Mouse (Mus musculus): Measurements from ENCODE around the gene Wnt4. TPM values are rescaled to one million over a fixed set of nuclear protein-coding genes. Genes with fewer than 3 reads are reported as not detected.

The Wnt4 gene
- polyA plus RNA-seq, 1 experiment from 2014 or later, result 2.7 TPM

- Histone ChIP-seq H3K27me3 (ENCODE audit: control insufficient read depth, insufficient read depth, low read depth, low read length) (no peaks in the 10 kb centered on the region), H3K4me1 (ENCODE audit: control insufficient read depth, insufficient read depth, low read length) (peaks cover 3% of the 10 kb centered on the region), H3K27ac (ENCODE audit: low read length) (no peak overlapping the region), H3K9me3 (replicated peaks; ENCODE audit: control insufficient read depth, low read length, poor library complexity, severe bottlenecking) (no peaks in the 10 kb centered on the region), H3K4me3 (ENCODE audit: low read depth, low read length) (no peak overlapping the region), H3K9ac (ENCODE audit: low read depth, low read length) (no peak overlapping the region), H3K36me3 (ENCODE audit: control insufficient read depth, insufficient read depth, low read length) (no peaks in the 10 kb centered on the region), H3K4me2 (ENCODE audit: low read length) (no peak overlapping the region)
- 77% methylated on average over 19 of the region's 19 CpGs for WGBS
- ATAC-seq, result no peak
These were observed 29.9 kb downstream of the Wnt4 start for GRCm38 (mm10) chr4:137306991-137307706.

GRCm38 (mm10) chr4:137308377-137308776 lies 31.1 kb downstream of the Wnt4 start:
- WGBS, result 48% methylated on average over 5 of the region's 5 CpGs
- no peaks in the 10 kb centered on the region for H3K9me3 ChIP-seq (replicated peaks; ENCODE audit: control insufficient read depth, low read length, poor library complexity, severe bottlenecking)
- no peaks in the 10 kb centered on the region for H3K27me3 ChIP-seq (ENCODE audit: control insufficient read depth, insufficient read depth, low read depth, low read length)
- no peak for ATAC-seq
- H3K9ac ChIP-seq (ENCODE audit: low read depth, low read length), result no peak overlapping the region
- peaks cover 5% of the 10 kb centered on the region for H3K4me1 ChIP-seq (ENCODE audit: control insufficient read depth, insufficient read depth, low read length)
- no peak overlapping the region for H3K27ac ChIP-seq (ENCODE audit: low read length)
- no peak overlapping the region for H3K4me3 ChIP-seq (ENCODE audit: low read depth, low read length)
- H3K36me3 ChIP-seq (ENCODE audit: control insufficient read depth, insufficient read depth, low read length), result no peaks in the 10 kb centered on the region
- H3K4me2 ChIP-seq (ENCODE audit: low read length), result no peak overlapping the region

GRCm38 (mm10) chr4:137313511-137313910 lies 36.2 kb downstream of the Wnt4 start:
- no peaks in the 10 kb centered on the region for H3K27me3 ChIP-seq (ENCODE audit: control insufficient read depth, insufficient read depth, low read depth, low read length)
- no peak overlapping the region for H3K27ac ChIP-seq (ENCODE audit: low read length)
- peaks cover 4% of the 10 kb centered on the region; the same call in 1 of the 2 replicates for H3K36me3 ChIP-seq (ENCODE audit: control insufficient read depth, insufficient read depth, low read length)
- no peak overlapping the region for H3K4me2 ChIP-seq (ENCODE audit: low read length)
- 62% methylated on average over 2 of the region's 2 CpGs for WGBS
- no peak for ATAC-seq
- no peak overlapping the region for H3K9ac ChIP-seq (ENCODE audit: low read depth, low read length)
- no peak overlapping the region for H3K4me3 ChIP-seq (ENCODE audit: low read depth, low read length)
- H3K9me3 ChIP-seq (replicated peaks; ENCODE audit: control insufficient read depth, low read length, poor library complexity, severe bottlenecking), result no peaks in the 10 kb centered on the region
- peaks cover 4% of the 10 kb centered on the region; the same call in 1 of the 2 replicates for H3K4me1 ChIP-seq (ENCODE audit: control insufficient read depth, insufficient read depth, low read length)

GRCm38 (mm10) chr4:137314561-137314960 lies 37.3 kb downstream of the Wnt4 start:
- Histone ChIP-seq H3K27me3 (ENCODE audit: control insufficient read depth, insufficient read depth, low read depth, low read length) (no peaks in the 10 kb centered on the region), H3K36me3 (ENCODE audit: control insufficient read depth, insufficient read depth, low read length) (peaks cover 4% of the 10 kb centered on the region; the same call in 1 of the 2 replicates), H3K9me3 (replicated peaks; ENCODE audit: control insufficient read depth, low read length, poor library complexity, severe bottlenecking) (no peaks in the 10 kb centered on the region), H3K4me3 (ENCODE audit: low read depth, low read length) (no peak overlapping the region), H3K4me2 (ENCODE audit: low read length) (no peak overlapping the region), H3K9ac (ENCODE audit: low read depth, low read length) (no peak overlapping the region), H3K27ac (ENCODE audit: low read length) (no peak overlapping the region), H3K4me1 (ENCODE audit: control insufficient read depth, insufficient read depth, low read length) (peaks cover 4% of the 10 kb centered on the region; the same call in 1 of the 2 replicates)
- WGBS, result 80% methylated on average over 6 of the region's 6 CpGs
- ATAC-seq, result no peak

GRCm38 (mm10) chr4:137315061-137315460 lies 37.8 kb downstream of the Wnt4 start:
- Histone ChIP-seq H3K4me3 (ENCODE audit: low read depth, low read length) (no peak overlapping the region), H3K36me3 (ENCODE audit: control insufficient read depth, insufficient read depth, low read length) (peaks cover 4% of the 10 kb centered on the region; the same call in 1 of the 2 replicates), H3K9ac (ENCODE audit: low read depth, low read length) (no peak overlapping the region), H3K4me2 (ENCODE audit: low read length) (no peak overlapping the region), H3K27ac (ENCODE audit: low read length) (no peak overlapping the region), H3K27me3 (ENCODE audit: control insufficient read depth, insufficient read depth, low read depth, low read length) (no peaks in the 10 kb centered on the region), H3K9me3 (replicated peaks; ENCODE audit: control insufficient read depth, low read length, poor library complexity, severe bottlenecking) (no peaks in the 10 kb centered on the region), H3K4me1 (ENCODE audit: control insufficient read depth, insufficient read depth, low read length) (peaks cover 4% of the 10 kb centered on the region; the same call in 1 of the 2 replicates)
- ATAC-seq, result no peak
- 78% methylated on average over 2 of the region's 2 CpGs for WGBS

- no peak overlapping the region for H3K27ac ChIP-seq (ENCODE audit: low read length)
- peaks cover 4% of the 10 kb centered on the region; the same call in 1 of the 2 replicates for H3K4me1 ChIP-seq (ENCODE audit: control insufficient read depth, insufficient read depth, low read length)
- H3K9me3 ChIP-seq (replicated peaks; ENCODE audit: control insufficient read depth, low read length, poor library complexity, severe bottlenecking), result no peaks in the 10 kb centered on the region
- 82% methylated on average over 4 of the region's 4 CpGs for WGBS
- H3K36me3 ChIP-seq (ENCODE audit: control insufficient read depth, insufficient read depth, low read length), result peaks cover 5% of the 10 kb centered on the region; the same call in 1 of the 2 replicates
- no peak overlapping the region for H3K9ac ChIP-seq (ENCODE audit: low read depth, low read length)
- H3K4me3 ChIP-seq (ENCODE audit: low read depth, low read length), result no peak overlapping the region
- no peaks in the 10 kb centered on the region for H3K27me3 ChIP-seq (ENCODE audit: control insufficient read depth, insufficient read depth, low read depth, low read length)
- ATAC-seq, result no peak
- H3K4me2 ChIP-seq (ENCODE audit: low read length), result no peak overlapping the region
These were observed 38.9 kb downstream of the Wnt4 start for GRCm38 (mm10) chr4:137316027-137316770.

GRCm38 (mm10) chr4:137324926-137325325 lies 47.6 kb downstream of the Wnt4 start:
- ATAC-seq, result no peak
- Histone ChIP-seq H3K4me1 (ENCODE audit: control insufficient read depth, insufficient read depth, low read length) (no peaks in the 10 kb centered on the region), H3K4me3 (ENCODE audit: low read depth, low read length) (no peak overlapping the region), H3K9me3 (replicated peaks; ENCODE audit: control insufficient read depth, low read length, poor library complexity, severe bottlenecking) (no peaks in the 10 kb centered on the region), H3K27me3 (ENCODE audit: control insufficient read depth, insufficient read depth, low read depth, low read length) (no peaks in the 10 kb centered on the region), H3K27ac (ENCODE audit: low read length) (no peak overlapping the region), H3K36me3 (ENCODE audit: control insufficient read depth, insufficient read depth, low read length) (peaks cover 21% of the 10 kb centered on the region), H3K4me2 (ENCODE audit: low read length) (no peak overlapping the region), H3K9ac (ENCODE audit: low read depth, low read length) (no peak overlapping the region)
- WGBS, result 89% methylated on average over 6 of the region's 6 CpGs

- H3K4me2 ChIP-seq (ENCODE audit: low read length), result no peak overlapping the region
- no peak overlapping the region for H3K4me3 ChIP-seq (ENCODE audit: low read depth, low read length)
- H3K9ac ChIP-seq (ENCODE audit: low read depth, low read length), result no peak overlapping the region
- 85% methylated on average over 3 of the region's 3 CpGs for WGBS
- no peaks in the 10 kb centered on the region for H3K27me3 ChIP-seq (ENCODE audit: control insufficient read depth, insufficient read depth, low read depth, low read length)
- no peak overlapping the region for H3K27ac ChIP-seq (ENCODE audit: low read length)
- no peaks in the 10 kb centered on the region for H3K9me3 ChIP-seq (replicated peaks; ENCODE audit: control insufficient read depth, low read length, poor library complexity, severe bottlenecking)
- ATAC-seq, result no peak
- H3K4me1 ChIP-seq (ENCODE audit: control insufficient read depth, insufficient read depth, low read length), result no peaks in the 10 kb centered on the region
- peaks cover 18% of the 10 kb centered on the region for H3K36me3 ChIP-seq (ENCODE audit: control insufficient read depth, insufficient read depth, low read length)
These were observed 49.2 kb downstream of the Wnt4 start for GRCm38 (mm10) chr4:137326494-137326893.

- H3K9me3 ChIP-seq (replicated peaks; ENCODE audit: control insufficient read depth, low read length, poor library complexity, severe bottlenecking), result no peaks in the 10 kb centered on the region
- peaks cover 14% of the 10 kb centered on the region for H3K36me3 ChIP-seq (ENCODE audit: control insufficient read depth, insufficient read depth, low read length)
- no peak overlapping the region for H3K4me3 ChIP-seq (ENCODE audit: low read depth, low read length)
- no peak overlapping the region for H3K9ac ChIP-seq (ENCODE audit: low read depth, low read length)
- no peak for ATAC-seq
- no peaks in the 10 kb centered on the region for H3K4me1 ChIP-seq (ENCODE audit: control insufficient read depth, insufficient read depth, low read length)
- no peak overlapping the region for H3K27ac ChIP-seq (ENCODE audit: low read length)
- no peak overlapping the region for H3K4me2 ChIP-seq (ENCODE audit: low read length)
- no peaks in the 10 kb centered on the region for H3K27me3 ChIP-seq (ENCODE audit: control insufficient read depth, insufficient read depth, low read depth, low read length)
These were observed 54.8 kb downstream of the Wnt4 start for GRCm38 (mm10) chr4:137332051-137332450.

All from midbrain, embryonic 16.5 days (tissue).